In genomic region chr16:21549751-21550150, GRCm38 (mm10) we compare ENCODE assay signal across 29 mouse cellular contexts.
A peak's percentile ranks its signal among the peaks of the same experiment; 100 is the strongest.
DNase-seq lines count a peak whose midpoint lies in the region; ATAC-seq and TF ChIP-seq lines count a peak whose summit lies in the region.
"Had no signal": no experiment of that assay in that cellular context is flagged by ENCODE, and none has a peak within 500 bp of the region (broad histone marks: within the 10 kb centered on the region; RNA-seq: fewer than 3 reads in every experiment).

No protein-coding gene starts in this region.

- no peak for TF ChIP-seq POLR2A in liver, adult 2 months (IDR thresholded peaks at IDR 0.05; ENCODE audit: extremely low read depth, insufficient read depth, low read length)

- TF ChIP-seq CTCF in hindbrain, postnatal 0 days (IDR thresholded peaks at IDR 0.05; ENCODE audit: low read depth), result no peak
- TF ChIP-seq CTCF in liver, adult 2 months (IDR thresholded peaks at IDR 0.05; ENCODE audit: low read depth, low read length), result no peak

- no peak for ATAC-seq in hindbrain, postnatal 0 days
- no peak for ATAC-seq in hindbrain, embryonic 12.5 days (ENCODE audit: low FRiP score)
- no peak for ATAC-seq in liver, embryonic 11.5 days (replicated peaks; ENCODE audit: low FRiP score)
- ATAC-seq: forebrain, postnatal 0 days; intestine, embryonic 16.5 days; lung, postnatal 0 days had no signal

- no peak overlapping the region for H3K4me2 ChIP-seq in hindbrain, postnatal 0 days (ENCODE audit: low read depth, low read length)
- H3K4me2 ChIP-seq in hindbrain, embryonic 12.5 days (replicated peaks), result no peak overlapping the region
- no peak overlapping the region for H3K4me2 ChIP-seq in liver, embryonic 11.5 days
- H3K4me2 ChIP-seq: embryonic facial prominence, embryonic 15.5 days; forebrain, embryonic 12.5 days; heart, embryonic 13.5 days; limb, embryonic 13.5 days; liver, embryonic 13.5 days; neural tube, embryonic 13.5 days had no signal

- H3K79me2 ChIP-seq in liver, adult 2 months (ENCODE audit: control insufficient read depth, insufficient read depth, low read length), result no peaks in the 10 kb centered on the region

- H3K36me3 ChIP-seq in hindbrain, postnatal 0 days (ENCODE audit: insufficient read depth, low read length), result peaks cover 5% of the 10 kb centered on the region; the same call in 1 of the 2 replicates
- H3K36me3 ChIP-seq in hindbrain, embryonic 12.5 days, result peaks cover 9% of the 10 kb centered on the region
- H3K36me3 ChIP-seq in liver, adult 2 months (ENCODE audit: control insufficient read depth, insufficient read depth, low read length), result no peaks in the 10 kb centered on the region
- H3K36me3 ChIP-seq in liver, embryonic 11.5 days (ENCODE audit: control insufficient read depth, insufficient read depth, low read length), result no peaks in the 10 kb centered on the region
- H3K36me3 ChIP-seq: embryonic facial prominence, embryonic 10.5 days; limb, embryonic 13.5 days; liver, embryonic 13.5 days had no signal

- H3K27me3 ChIP-seq in hindbrain, postnatal 0 days (ENCODE audit: insufficient read depth, low read length), result no peaks in the 10 kb centered on the region
- no peaks in the 10 kb centered on the region for H3K27me3 ChIP-seq in hindbrain, embryonic 12.5 days
- H3K27me3 ChIP-seq in liver, adult 2 months (ENCODE audit: control insufficient read depth, insufficient read depth, low read length), result no peaks in the 10 kb centered on the region
- H3K27me3 ChIP-seq in liver, embryonic 11.5 days (replicated peaks; ENCODE audit: control insufficient read depth, insufficient read depth, low read length), result no peaks in the 10 kb centered on the region
- H3K27me3 ChIP-seq: embryonic facial prominence, embryonic 15.5 days; forebrain, embryonic 12.5 days; heart, embryonic 13.5 days; limb, embryonic 13.5 days; liver, embryonic 13.5 days; megakaryocyte, embryonic 14.5 days; neural tube, embryonic 13.5 days had no signal

- DNase-seq in hindbrain, postnatal 0 days (ENCODE audit: low spot score), result peak; percentile 10
- peak; percentile 97 for DNase-seq in liver, adult 2 months (ENCODE audit: extremely low read depth, low read depth, low spot score)
- DNase-seq in liver, embryonic 11.5 days (ENCODE audit: low spot score), result no peak
- peak; percentile 80 for DNase-seq in kidney, adult 9 months
- peak; percentile 30 for DNase-seq in kidney, postnatal 14 days
- no peak for DNase-seq in layer of hippocampus, adult 11-12 months (ENCODE audit: low spot score)
- DNase-seq: B cell, adult 2 months; cerebellum, adult 8-10 months; cerebellum, postnatal 25 days; forebrain, postnatal 0 days; heart, postnatal 10 days; liver, embryonic 13.5 days; lung, adult 18-20 months; lung, postnatal 4 days; right cerebral cortex, postnatal 4 days; thymus, adult 2 months; thymus, postnatal 36 days had no signal

- H3K4me3 ChIP-seq in hindbrain, postnatal 0 days (ENCODE audit: low read length), result no peak overlapping the region
- no peak overlapping the region for H3K4me3 ChIP-seq in hindbrain, embryonic 12.5 days
- no peak overlapping the region for H3K4me3 ChIP-seq in liver, adult 2 months (ENCODE audit: insufficient read depth, low read depth, low read length)
- no peak overlapping the region for H3K4me3 ChIP-seq in liver, embryonic 11.5 days (ENCODE audit: low read depth, low read length)
- H3K4me3 ChIP-seq: embryonic facial prominence, embryonic 10.5 days; embryonic facial prominence, embryonic 15.5 days; forebrain, embryonic 12.5 days; heart, embryonic 13.5 days; hindbrain, embryonic 10.5 days; layer of hippocampus, adult 2 months; limb, embryonic 13.5 days; liver, embryonic 13.5 days; megakaryocyte, embryonic 14.5 days; neural tube, embryonic 13.5 days had no signal

- 67% methylated on average over 4 of the region's 4 CpGs for WGBS in hindbrain, postnatal 0 days
- WGBS in hindbrain, embryonic 12.5 days, result 77% methylated on average over 4 of the region's 4 CpGs
- 23% methylated on average over 4 of the region's 4 CpGs for WGBS in liver, adult 2 months
- WGBS in liver, embryonic 11.5 days, result 86% methylated on average over 4 of the region's 4 CpGs

- peak overlapping the region; percentile 15; the same call in 1 of the 2 replicates for H3K27ac ChIP-seq in hindbrain, postnatal 0 days
- no peak overlapping the region for H3K27ac ChIP-seq in hindbrain, embryonic 12.5 days
- no peak overlapping the region for H3K27ac ChIP-seq in liver, adult 2 months (replicated peaks; ENCODE audit: insufficient read depth, low read depth, low read length)
- H3K27ac ChIP-seq in liver, embryonic 11.5 days (ENCODE audit: low read depth, low read length), result no peak overlapping the region
- H3K27ac ChIP-seq: embryonic facial prominence, embryonic 10.5 days; embryonic facial prominence, embryonic 15.5 days; forebrain, embryonic 12.5 days; heart, embryonic 13.5 days; hindbrain, embryonic 10.5 days; layer of hippocampus, adult 2 months; limb, embryonic 13.5 days; liver, embryonic 13.5 days; neural tube, embryonic 13.5 days had no signal

- H3K4me1 ChIP-seq in hindbrain, postnatal 0 days (ENCODE audit: insufficient read depth, low read length), result no peaks in the 10 kb centered on the region
- no peaks in the 10 kb centered on the region for H3K4me1 ChIP-seq in hindbrain, embryonic 12.5 days
- H3K4me1 ChIP-seq in liver, adult 2 months (ENCODE audit: control insufficient read depth, insufficient read depth, low read length), result peaks cover 4% of the 10 kb centered on the region; the same call in 1 of the 2 replicates
- no peaks in the 10 kb centered on the region for H3K4me1 ChIP-seq in liver, embryonic 11.5 days (replicated peaks; ENCODE audit: control insufficient read depth, insufficient read depth, low read length)
- H3K4me1 ChIP-seq: embryonic facial prominence, embryonic 10.5 days; embryonic facial prominence, embryonic 15.5 days; forebrain, embryonic 12.5 days; hindbrain, embryonic 10.5 days; liver, embryonic 13.5 days had no signal

- no peak overlapping the region for H3K9ac ChIP-seq in hindbrain, postnatal 0 days (replicated peaks; ENCODE audit: low read length)
- no peak overlapping the region for H3K9ac ChIP-seq in hindbrain, embryonic 12.5 days
- no peak overlapping the region for H3K9ac ChIP-seq in liver, adult 2 months (ENCODE audit: low read depth, low read length)
- H3K9ac ChIP-seq in liver, embryonic 11.5 days (ENCODE audit: low read depth, low read length), result no peak overlapping the region
- H3K9ac ChIP-seq: embryonic facial prominence, embryonic 15.5 days; forebrain, embryonic 12.5 days; forebrain, postnatal 0 days; heart, embryonic 13.5 days; limb, embryonic 13.5 days; liver, embryonic 13.5 days; neural tube, embryonic 13.5 days had no signal

- no peaks in the 10 kb centered on the region for H3K9me3 ChIP-seq in hindbrain, postnatal 0 days (ENCODE audit: low read length)
- no peaks in the 10 kb centered on the region for H3K9me3 ChIP-seq in hindbrain, embryonic 12.5 days (replicated peaks)
- no peaks in the 10 kb centered on the region for H3K9me3 ChIP-seq in liver, embryonic 11.5 days (ENCODE audit: control insufficient read depth, low read length)
- H3K9me3 ChIP-seq: embryonic facial prominence, embryonic 10.5 days; embryonic facial prominence, embryonic 15.5 days; forebrain, embryonic 12.5 days; heart, embryonic 13.5 days; hindbrain, embryonic 10.5 days; limb, embryonic 13.5 days; liver, embryonic 13.5 days; megakaryocyte, embryonic 14.5 days; neural tube, embryonic 13.5 days had no signal

Comparison
In these comparisons a context has a peak if more than half of its experiments do, and no peak if none do; other contexts are left out.
1. DNase-seq: peak in hindbrain, postnatal 0 days (single experiment), liver, adult 2 months (single experiment), kidney, adult 9 months (single experiment) and kidney, postnatal 14 days (single experiment); none in liver, embryonic 11.5 days (single experiment) and layer of hippocampus, adult 11-12 months (single experiment).